In genomic region chr7:46935847-46936246, GRCm38 (mm10) we compare ENCODE assay signal across 9 mouse cellular contexts. TPM values are rescaled to one million over a fixed set of nuclear protein-coding genes. Genes with fewer than 3 reads are reported as not detected.
DNase-seq lines count a peak whose midpoint lies in the region; ATAC-seq and TF ChIP-seq lines count a peak whose summit lies in the region.
"Had no signal": no experiment of that assay in that cellular context is flagged by ENCODE, and none has a peak within 500 bp of the region (broad histone marks: within the 10 kb centered on the region; RNA-seq: fewer than 3 reads in every experiment).

No protein-coding gene starts in this region.

- DNase-seq in kidney, adult 18-20 months, result peak; percentile 13
- peak; percentile 29 for DNase-seq in adipocyte (ENCODE audit: low spot score)
- peak; percentile 38 to 61 for DNase-seq in kidney, postnatal 36 days
- DNase-seq in layer of hippocampus, adult 9-10 months (ENCODE audit: low spot score), result no peak

- H3K36me3 ChIP-seq in kidney, embryonic 15.5 days, result peaks cover 74% of the 10 kb centered on the region
- peaks cover 58% of the 10 kb centered on the region for H3K36me3 ChIP-seq in E14TG2a.4 (ENCODE audit: insufficient read depth, low read length)
- H3K36me3 ChIP-seq in stomach, embryonic 15.5 days, result peaks cover 12% of the 10 kb centered on the region

- H3K27ac ChIP-seq in kidney, embryonic 15.5 days, result no peak overlapping the region
- H3K27ac ChIP-seq in stomach, embryonic 15.5 days, result no peak overlapping the region
- H3K27ac ChIP-seq: embryonic facial prominence, embryonic 15.5 days; macrophage had no signal

- no peak for ATAC-seq in kidney, embryonic 15.5 days (replicated peaks; ENCODE audit: low FRiP score)
- peak; percentile 22; the same call in 1 of the 2 replicates for ATAC-seq in stomach, embryonic 15.5 days (ENCODE audit: insufficient read depth, low FRiP score, low read depth)

- H3K4me1 ChIP-seq in kidney, embryonic 15.5 days, result no peaks in the 10 kb centered on the region
- no peaks in the 10 kb centered on the region for H3K4me1 ChIP-seq in E14TG2a.4 (replicated peaks; ENCODE audit: low read depth, low read length)
- no peaks in the 10 kb centered on the region for H3K4me1 ChIP-seq in stomach, embryonic 15.5 days
- H3K4me1 ChIP-seq: embryonic facial prominence, embryonic 15.5 days had no signal

- 60% methylated on average over 4 of the region's 4 CpGs for WGBS in kidney, embryonic 15.5 days
- WGBS in stomach, embryonic 15.5 days, result 45% methylated on average over 4 of the region's 4 CpGs

- no peaks in the 10 kb centered on the region for H3K9me3 ChIP-seq in kidney, embryonic 15.5 days (replicated peaks)
- no peaks in the 10 kb centered on the region for H3K9me3 ChIP-seq in E14TG2a.4 (ENCODE audit: low read length)
- no peaks in the 10 kb centered on the region for H3K9me3 ChIP-seq in stomach, embryonic 15.5 days
- H3K9me3 ChIP-seq: embryonic facial prominence, embryonic 15.5 days had no signal

- no peak overlapping the region for H3K9ac ChIP-seq in kidney, embryonic 15.5 days
- H3K9ac ChIP-seq in stomach, embryonic 15.5 days, result no peak overlapping the region
- H3K9ac ChIP-seq: embryonic facial prominence, embryonic 15.5 days had no signal

- H3K4me2 ChIP-seq in kidney, embryonic 15.5 days, result no peak overlapping the region
- H3K4me2 ChIP-seq in stomach, embryonic 15.5 days, result no peak overlapping the region
- H3K4me2 ChIP-seq: embryonic facial prominence, embryonic 15.5 days had no signal

- H3K27me3 ChIP-seq in kidney, embryonic 15.5 days, result no peaks in the 10 kb centered on the region
- H3K27me3 ChIP-seq in E14TG2a.4 (ENCODE audit: insufficient read depth, low read length), result no peaks in the 10 kb centered on the region
- H3K27me3 ChIP-seq in stomach, embryonic 15.5 days (replicated peaks), result no peaks in the 10 kb centered on the region
- H3K27me3 ChIP-seq: embryonic facial prominence, embryonic 15.5 days had no signal

- no peak overlapping the region for H3K4me3 ChIP-seq in kidney, embryonic 15.5 days (replicated peaks)
- H3K4me3 ChIP-seq in E14TG2a.4 (replicated peaks; ENCODE audit: low read length), result no peak overlapping the region
- no peak overlapping the region for H3K4me3 ChIP-seq in stomach, embryonic 15.5 days (replicated peaks)
- H3K4me3 ChIP-seq: embryonic facial prominence, embryonic 15.5 days had no signal

- 0 out of 2 replicates have a peak, but pooled peaks have one; percentile 4 for TF ChIP-seq CTCF in E14TG2a.4 (conservative IDR thresholded peaks at IDR 0.05; ENCODE audit: low read length)

RNA-seq across cellular contexts. Expression of gene Tsg101, which starts 16.1 kb away (rescaled TPM):
- 177 and 180 TPM in 2 replicates for polyA plus RNA-seq in kidney, embryonic 15.5 days (2015; fragmentation: Nextera tagmentation; extraction: Ambion mirVana)
- polyA plus RNA-seq in stomach, embryonic 15.5 days (2015; fragmentation: Nextera tagmentation; extraction: Ambion mirVana), result 125 and 137 TPM in 2 replicates

RNA-seq across cellular contexts. Expression of gene Uevld, which starts 22.5 kb away (rescaled TPM):
- polyA plus RNA-seq in kidney, embryonic 15.5 days (2015; fragmentation: Nextera tagmentation; extraction: Ambion mirVana), result 11.7 and 12.4 TPM in 2 replicates
- polyA plus RNA-seq in stomach, embryonic 15.5 days (2015; fragmentation: Nextera tagmentation; extraction: Ambion mirVana), result 10.0 and 10.9 TPM in 2 replicates

RNA-seq across cellular contexts. Expression of gene Gm9999, which starts 47.5 kb away (rescaled TPM):
- not detected in 2 replicates for polyA plus RNA-seq in kidney, embryonic 15.5 days (2015; fragmentation: Nextera tagmentation; extraction: Ambion mirVana)
- polyA plus RNA-seq in stomach, embryonic 15.5 days (2015; fragmentation: Nextera tagmentation; extraction: Ambion mirVana), result not detected in 2 replicates
- polyA plus RNA-seq: embryonic facial prominence, embryonic 15.5 days; macrophage had no signal
